13 mouse cellular contexts compared by ENCODE assay signal in genomic region chr1:73200112-73200511, GRCm38 (mm10).
DNase-seq lines count a peak whose midpoint lies in the region; ATAC-seq lines count a peak whose summit lies in the region.
"Had no signal": no experiment of that assay in that cellular context is flagged by ENCODE, and none has a peak within 500 bp of the region (broad histone marks: within the 10 kb centered on the region; RNA-seq: fewer than 3 reads in every experiment).

No protein-coding gene starts in this region.

- H3K9ac ChIP-seq in liver, embryonic 13.5 days, result no peak overlapping the region
- H3K9ac ChIP-seq in forebrain, embryonic 16.5 days (replicated peaks; ENCODE audit: low read depth, low read length), result no peak overlapping the region
- H3K9ac ChIP-seq: embryonic facial prominence, embryonic 12.5 days; lung, embryonic 15.5 days had no signal

- no peak overlapping the region for H3K4me2 ChIP-seq in liver, embryonic 13.5 days
- H3K4me2 ChIP-seq in forebrain, embryonic 16.5 days (ENCODE audit: low read length), result no peak overlapping the region
- H3K4me2 ChIP-seq: embryonic facial prominence, embryonic 12.5 days; lung, embryonic 15.5 days had no signal

- no peaks in the 10 kb centered on the region for H3K9me3 ChIP-seq in liver, embryonic 13.5 days (replicated peaks)
- no peaks in the 10 kb centered on the region for H3K9me3 ChIP-seq in forebrain, embryonic 10.5 days
- H3K9me3 ChIP-seq in forebrain, embryonic 16.5 days (ENCODE audit: control insufficient read depth, low read length), result no peaks in the 10 kb centered on the region
- H3K9me3 ChIP-seq: embryonic facial prominence, embryonic 12.5 days; lung, embryonic 15.5 days had no signal

- H3K36me3 ChIP-seq in liver, embryonic 13.5 days, result no peaks in the 10 kb centered on the region
- no peaks in the 10 kb centered on the region for H3K36me3 ChIP-seq in forebrain, embryonic 10.5 days (replicated peaks)
- H3K36me3 ChIP-seq in forebrain, embryonic 16.5 days (ENCODE audit: control insufficient read depth, insufficient read depth), result no peaks in the 10 kb centered on the region
- H3K36me3 ChIP-seq: embryonic facial prominence, embryonic 12.5 days; lung, embryonic 15.5 days had no signal

- peak; percentile 13 for DNase-seq in adrenal gland, postnatal 10 days
- peak; percentile 69 for DNase-seq in heart, adult 8-10 months (ENCODE audit: low spot score)
- peak; percentile 24 for DNase-seq in kidney, adult 18-20 months
- DNase-seq in liver, embryonic 13.5 days, result no peak
- DNase-seq in forebrain, embryonic 10.5 days (ENCODE audit: extremely low spot score, low spot score), result no peak
- no peak for DNase-seq in cerebellum, adult 11 months
- DNase-seq: cerebellum, adult 2 months; retina, postnatal 1 day had no signal

- no peak overlapping the region for H3K27ac ChIP-seq in liver, embryonic 13.5 days
- no peak overlapping the region for H3K27ac ChIP-seq in forebrain, embryonic 10.5 days
- no peak overlapping the region for H3K27ac ChIP-seq in forebrain, embryonic 16.5 days (ENCODE audit: low read length)
- H3K27ac ChIP-seq: embryonic facial prominence, embryonic 12.5 days; lung, embryonic 15.5 days had no signal

- ATAC-seq in liver, embryonic 13.5 days (ENCODE audit: low read depth), result peak; percentile 68
- ATAC-seq in forebrain, embryonic 16.5 days, result no peak
- ATAC-seq: activated CD4-positive, CD25-positive, alpha-beta regulatory T cell, adult 4 months; hindbrain, embryonic 16.5 days had no signal

- H3K4me1 ChIP-seq in liver, embryonic 13.5 days (replicated peaks), result peaks cover 6% of the 10 kb centered on the region; the same call in 1 of the 2 replicates
- no peaks in the 10 kb centered on the region for H3K4me1 ChIP-seq in forebrain, embryonic 10.5 days
- no peaks in the 10 kb centered on the region for H3K4me1 ChIP-seq in forebrain, embryonic 16.5 days (replicated peaks; ENCODE audit: control insufficient read depth, insufficient read depth, low read length)
- H3K4me1 ChIP-seq: embryonic facial prominence, embryonic 12.5 days; lung, embryonic 15.5 days had no signal

- no peak overlapping the region for H3K4me3 ChIP-seq in liver, embryonic 13.5 days (replicated peaks)
- no peak overlapping the region for H3K4me3 ChIP-seq in forebrain, embryonic 10.5 days
- H3K4me3 ChIP-seq in forebrain, embryonic 16.5 days (replicated peaks; ENCODE audit: low read length), result no peak overlapping the region
- H3K4me3 ChIP-seq: embryonic facial prominence, embryonic 12.5 days; lung, embryonic 15.5 days had no signal

- WGBS in liver, embryonic 13.5 days (ENCODE audit: insufficient replicate concordance), result 11% methylated on average over 2 of the region's 2 CpGs
- 76% methylated on average over 2 of the region's 2 CpGs for WGBS in forebrain, embryonic 10.5 days
- WGBS in forebrain, embryonic 16.5 days, result 86% methylated on average over 2 of the region's 2 CpGs

- H3K27me3 ChIP-seq in liver, embryonic 13.5 days, result no peaks in the 10 kb centered on the region
- H3K27me3 ChIP-seq in forebrain, embryonic 10.5 days (ENCODE audit: poor library complexity, severe bottlenecking), result no peaks in the 10 kb centered on the region
- no peaks in the 10 kb centered on the region for H3K27me3 ChIP-seq in forebrain, embryonic 16.5 days (replicated peaks; ENCODE audit: control insufficient read depth, insufficient read depth, low read length)
- H3K27me3 ChIP-seq: embryonic facial prominence, embryonic 12.5 days; lung, embryonic 15.5 days had no signal

Comparison
In these comparisons a context has a peak if more than half of its experiments do, and no peak if none do; other contexts are left out.
1. DNase-seq: peak in adrenal gland, postnatal 10 days (single experiment), heart, adult 8-10 months (single experiment) and kidney, adult 18-20 months (single experiment); none in liver, embryonic 13.5 days (single experiment), forebrain, embryonic 10.5 days (single experiment) and cerebellum, adult 11 months (single experiment).